Mouse (Mus musculus) frontal cortex, postnatal 36 days (tissue): ENCODE data around the gene Olfr10.
"Not testable (repeated sequence)": the region's sequence is repeated elsewhere in the genome, so short reads cannot be mapped to it uniquely, and the experiment has no call there.

Experiments used
- DNase-seq, 2 experiments: peaks; one replicate each; pipeline ENCODE4 v3.0.0; 2022; ENCODE audit warnings: low spot score in 2 of 2

Gene Olfr10

GRCm38 (mm10) chr11:49304441-49304840 is at the start of gene Olfr10:
Olfr10 (plus strand) TSS chr11:49304741.
- no peak for DNase-seq

- no peak for DNase-seq
Measured at GRCm38 (mm10) chr11:49259296-49259695, 45.2 kb upstream of the Olfr10 start.

- DNase-seq = no peak
Measured at GRCm38 (mm10) chr11:49259829-49260228, 44.7 kb upstream of the Olfr10 start.

- no peak for DNase-seq
Measured at GRCm38 (mm10) chr11:49260598-49261312, 43.8 kb upstream of the Olfr10 start.

GRCm38 (mm10) chr11:49261313-49261855 is 43.2 kb upstream of the Olfr10 start:
- DNase-seq = no peak

GRCm38 (mm10) chr11:49262286-49262685 is 42.3 kb upstream of the Olfr10 start:
- DNase-seq = no peak

GRCm38 (mm10) chr11:49263149-49263548 is 41.4 kb upstream of the Olfr10 start:
- DNase-seq = no peak

GRCm38 (mm10) chr11:49264081-49264480 is 40.5 kb upstream of the Olfr10 start:
- no peak for DNase-seq

- no peak for DNase-seq
Measured at GRCm38 (mm10) chr11:49264622-49265021, 39.9 kb upstream of the Olfr10 start.

- DNase-seq = no peak
Measured at GRCm38 (mm10) chr11:49265101-49265500, 39.4 kb upstream of the Olfr10 start.

- no peak for DNase-seq
Measured at GRCm38 (mm10) chr11:49266671-49267070, 37.9 kb upstream of the Olfr10 start.

- no peak for DNase-seq
Measured at GRCm38 (mm10) chr11:49267316-49267715, 37.2 kb upstream of the Olfr10 start.

GRCm38 (mm10) chr11:49267970-49268579 is 36.5 kb upstream of the Olfr10 start:
- DNase-seq = no peak

GRCm38 (mm10) chr11:49269761-49270160 is 34.8 kb upstream of the Olfr10 start:
- no peak for DNase-seq

- no peak for DNase-seq
Measured at GRCm38 (mm10) chr11:49270368-49270767, 34.2 kb upstream of the Olfr10 start.

- DNase-seq = peak in 1 of 2 experiments; percentile 46
Measured at GRCm38 (mm10) chr11:49271334-49271733, 33.2 kb upstream of the Olfr10 start.

- no peak for DNase-seq
Measured at GRCm38 (mm10) chr11:49273834-49274519, 30.6 kb upstream of the Olfr10 start.

- DNase-seq = no peak
Measured at GRCm38 (mm10) chr11:49278222-49278621, 26.3 kb upstream of the Olfr10 start, which contains the start of gene Olfr1393. Olfr1393 (plus strand) TSS chr11:49278304.

- DNase-seq = not testable (repeated sequence)
Measured at GRCm38 (mm10) chr11:49284982-49285381, 19.6 kb upstream of the Olfr10 start, which contains the start of gene Olfr1392. Olfr1392 (plus strand) TSS chr11:49285282.

GRCm38 (mm10) chr11:49287251-49287650 is 17.3 kb upstream of the Olfr10 start:
- peak; percentile 24 to 69 for DNase-seq

GRCm38 (mm10) chr11:49292777-49293176 is 11.8 kb upstream of the Olfr10 start:
- peak; percentile 54 to 77 for DNase-seq

- not testable (repeated sequence) for DNase-seq
Measured at GRCm38 (mm10) chr11:49308547-49308946, 4.0 kb downstream of the Olfr10 start.
